Mouse (Mus musculus) liver, adult 2 months (tissue): ENCODE results near the gene Olfr1441. TPM values are rescaled to one million over a fixed set of nuclear protein-coding genes. Genes with fewer than 3 reads are reported as not detected.
A peak's percentile ranks its signal among the peaks of the same experiment; 100 is the strongest.

Experiments used
- DNase-seq: peaks from one replicate; pipeline ENCODE4 v3.0.0-alpha.2; 2011; ENCODE audit warnings: low read depth, low spot score; ENCODE audit errors: extremely low read depth
- H3K27ac ChIP-seq: fragments of 200-500 bp; replicated peaks from 2 replicates; pipeline ENCODE4 v1.5.1; 2012; ENCODE audit warnings: low read depth, mild to moderate bottlenecking, control low read depth, inconsistent platforms, low read length; ENCODE audit not compliant: insufficient read depth
- H3K27me3 ChIP-seq: fragments of 200-500 bp; 2 replicates; pipeline ENCODE4 v1.6.1; 2012; ENCODE audit warnings: mild to moderate bottlenecking, moderate library complexity, low read length, inconsistent platforms; ENCODE audit not compliant: control insufficient read depth, insufficient read depth
- H3K36me3 ChIP-seq: fragments of 200-500 bp; 2 replicates; pipeline ENCODE4 v1.6.1; 2012; ENCODE audit warnings: low read length, inconsistent platforms; ENCODE audit not compliant: control insufficient read depth, insufficient read depth
- H3K4me1 ChIP-seq: fragments of 200-500 bp; 2 replicates; pipeline ENCODE4 v1.6.1; 2011; ENCODE audit warnings: low read length; ENCODE audit not compliant: control insufficient read depth, insufficient read depth
- H3K4me3 ChIP-seq: fragments of 200-500 bp; 2 replicates; pipeline ENCODE4 v1.5.1; 2011; ENCODE audit warnings: low read depth, mild to moderate bottlenecking, control low read depth, low read length, moderate library complexity; ENCODE audit not compliant: insufficient read depth
- H3K79me2 ChIP-seq: fragments of 200-500 bp; 2 replicates; pipeline ENCODE4 v1.6.1; 2012; ENCODE audit warnings: inconsistent platforms, mild to moderate bottlenecking, low read length, moderate library complexity; ENCODE audit not compliant: control insufficient read depth, insufficient read depth
- H3K9ac ChIP-seq: fragments of 200-500 bp; 2 replicates; pipeline ENCODE4 v1.6.1; 2012; ENCODE audit warnings: low read depth, mild to moderate bottlenecking, control low read depth, inconsistent platforms, low read length
- CTCF ChIP-seq: fragments of 200-500 bp; IDR thresholded peaks from 2 replicates; pipeline ENCODE4 v1.5.1; 2011; ENCODE audit warnings: low read depth, low read length, control low read depth
- POLR2A ChIP-seq: fragments of 200-500 bp; IDR thresholded peaks from 2 replicates; pipeline ENCODE4 v1.6.1; 2011; ENCODE audit warnings: low read length, control low read depth; ENCODE audit not compliant: insufficient read depth; ENCODE audit errors: extremely low read depth
- WGBS: fragments of 180-500 bp; shearing (Covaris S2); methylation state at CpG from one replicate; pipeline ENCODE4 v1.1.7; 2018; 5-methylcytosine and 5-hydroxymethylcytosine counted together
- polyA plus RNA-seq: library from polyadenylated mRNA; depleted of rRNA; stranded (reverse); fragments of >200 nt; gene quantifications from 2 replicates; pipeline ENCODE4 v1.2.3, GENCODE M21; 2012
- total RNA-seq: library from RNA; depleted of rRNA; stranded (reverse); fragments of >200 nt; gene quantifications from 2 replicates; pipeline ENCODE4 v1.2.3, GENCODE M21; 2014

Gene Olfr1441
- total and polyA plus RNA-seq, 2 experiments = not detected

- H3K36me3 ChIP-seq = no peaks in the 10 kb centered on the region
- no peak overlapping the region for H3K27ac ChIP-seq
- H3K9ac ChIP-seq = no peak overlapping the region
- no peak overlapping the region for H3K4me3 ChIP-seq
- no peak for DNase-seq
- H3K4me1 ChIP-seq = peaks cover 7% of the 10 kb centered on the region; the same call in 1 of the 2 replicates
- no peaks in the 10 kb centered on the region for H3K79me2 ChIP-seq
- TF ChIP-seq POLR2A (no peak), CTCF (no peak)
- H3K27me3 ChIP-seq = no peaks in the 10 kb centered on the region
- 80% methylated on average over 4 of the region's 4 CpGs for WGBS
Observed at GRCm38 (mm10) chr19:12459516-12459915, 42.3 kb downstream of the Olfr1441 start.

GRCm38 (mm10) chr19:12460282-12461249 is 43.3 kb downstream of the Olfr1441 start, which contains the start of gene Mpeg1:
Gene Mpeg1, plus strand, starts transcription at chr19:12460779.
- Histone ChIP-seq H3K27me3 (no peaks in the 10 kb centered on the region), H3K4me3 (peak within 1 kb of the TSS; percentile 46), H3K27ac (peak within 1 kb of the TSS; percentile 44), H3K4me1 (peaks cover 7% of the 10 kb centered on the region; the same call in 1 of the 2 replicates), H3K36me3 (no peaks in the 10 kb centered on the region), H3K9ac (peak within 1 kb of the TSS; percentile 23; the same call in 1 of the 2 replicates), H3K79me2 (no peaks in the 10 kb centered on the region)
- WGBS = 61% methylated on average over 11 of the region's 11 CpGs
- DNase-seq = peak; percentile 54
- TF ChIP-seq CTCF (no peak), POLR2A (no peak)

- H3K27ac ChIP-seq = peak overlapping the region; percentile 28; the same call in 1 of the 2 replicates
- no peaks in the 10 kb centered on the region for H3K79me2 ChIP-seq
Observed at GRCm38 (mm10) chr19:12462851-12463721, 45.9 kb downstream of the Olfr1441 start.

GRCm38 (mm10) chr19:12463722-12464035 is 46.4 kb downstream of the Olfr1441 start:
- DNase-seq = no peak
- 46% methylated on average over 1 of the region's 1 CpGs for WGBS
- Histone ChIP-seq H3K9ac (no peak overlapping the region; the same call in 1 of the 2 replicates), H3K27me3 (no peaks in the 10 kb centered on the region), H3K4me1 (peaks cover 7% of the 10 kb centered on the region; the same call in 1 of the 2 replicates), H3K79me2 (no peaks in the 10 kb centered on the region), H3K36me3 (no peaks in the 10 kb centered on the region), H3K27ac (0 out of 2 replicates have a peak overlapping the region, but pooled peaks have one; percentile 16), H3K4me3 (0 out of 2 replicates have a peak overlapping the region, but pooled peaks have one; percentile 8)
- TF ChIP-seq CTCF (no peak), POLR2A (no peak)

More at GRCm38 (mm10) chr19:12462851-12463721, 45.9 kb downstream of the Olfr1441 start:
- no peak for DNase-seq
- Histone ChIP-seq H3K36me3 (no peaks in the 10 kb centered on the region), H3K4me1 (peaks cover 7% of the 10 kb centered on the region; the same call in 1 of the 2 replicates), H3K9ac (peak overlapping the region; percentile 51; the same call in 1 of the 2 replicates), H3K27me3 (no peaks in the 10 kb centered on the region), H3K4me3 (peak overlapping the region; percentile 26)
- no peak for TF ChIP-seq POLR2A
- no peak for TF ChIP-seq CTCF
- 82% methylated on average over 7 of the region's 7 CpGs for WGBS

- Histone ChIP-seq H3K27ac (peak overlapping the region; percentile 47; the same call in 1 of the 2 replicates), H3K36me3 (no peaks in the 10 kb centered on the region), H3K27me3 (no peaks in the 10 kb centered on the region), H3K79me2 (no peaks in the 10 kb centered on the region), H3K4me1 (peaks cover 7% of the 10 kb centered on the region; the same call in 1 of the 2 replicates), H3K9ac (no peak overlapping the region), H3K4me3 (peak overlapping the region; percentile 30)
- DNase-seq = no peak
- TF ChIP-seq POLR2A = no peak
- TF ChIP-seq CTCF = no peak
- WGBS = 80% methylated on average over 5 of the region's 5 CpGs
Observed at GRCm38 (mm10) chr19:12464127-12464526, 46.9 kb downstream of the Olfr1441 start.
